Mouse (Mus musculus) heart, embryonic 12.5 days (tissue): ENCODE measurements around the gene Zdhhc4. TPM values are rescaled to one million over a fixed set of nuclear protein-coding genes. Genes with fewer than 3 reads are reported as not detected.

Source experiments
- ATAC-seq: fragments of 200-750 bp; cut with Nextera tagmentation; 2 replicates; pipeline ENCODE4 v1.8.0; 2017; ENCODE audit warnings: moderate TSS enrichment, moderate library complexity; ENCODE audit not compliant: insufficient number of reproducible peaks, low FRiP score
- H3K27ac ChIP-seq: fragments of 300-500 bp; sonication (generic); 2 replicates; pipeline ENCODE4 v1.5.1; 2016; ENCODE audit warnings: mild to moderate bottlenecking, moderate library complexity; ENCODE audit not compliant: poor library complexity, severe bottlenecking
- H3K27me3 ChIP-seq: fragments of 300-500 bp; sonication (generic); replicated peaks from 2 replicates; pipeline ENCODE4 v1.6.1; 2016; ENCODE audit warnings: mild to moderate bottlenecking, moderate library complexity
- H3K36me3 ChIP-seq: fragments of 300-500 bp; sonication (generic); 2 replicates; pipeline ENCODE4 v1.6.1; 2016; ENCODE audit warnings: mild to moderate bottlenecking, moderate library complexity
- H3K4me1 ChIP-seq: fragments of 300-500 bp; sonication (generic); replicated peaks from 2 replicates; pipeline ENCODE4 v1.6.1; 2016; ENCODE audit warnings: mild to moderate bottlenecking
- H3K4me2 ChIP-seq: fragments of 300-500 bp; sonication (generic); 2 replicates; pipeline ENCODE4 v1.6.1; 2016; ENCODE audit warnings: mild to moderate bottlenecking, moderate library complexity
- H3K4me3 ChIP-seq: fragments of 300-500 bp; sonication (generic); 2 replicates; pipeline ENCODE4 v1.5.1; 2016; ENCODE audit warnings: mild to moderate bottlenecking
- H3K9ac ChIP-seq: fragments of 300-500 bp; sonication (generic); 2 replicates; pipeline ENCODE4 v1.6.1; 2016; ENCODE audit warnings: mild to moderate bottlenecking, moderate library complexity
- H3K9me3 ChIP-seq: fragments of 300-500 bp; sonication (generic); replicated peaks from 2 replicates; pipeline ENCODE4 v1.6.1; 2016; ENCODE audit warnings: mild to moderate bottlenecking, moderate library complexity
- WGBS: fragments of 180-500 bp; shearing (Covaris S2); methylation state at CpG from one replicate; pipeline ENCODE4 v1.1.7; 2016; 5-methylcytosine and 5-hydroxymethylcytosine counted together
- polyA plus RNA-seq: library from polyadenylated mRNA; unstranded; fragments of >200 nt; fragmentation: Nextera tagmentation; extraction: Ambion mirVana; gene quantifications from 2 replicates; pipeline ENCODE4 v1.2.1, GENCODE M21; 2016

Zdhhc4 gene
- polyA plus RNA-seq, 1 experiment from 2014 or later = 56.5 TPM

DNA sequence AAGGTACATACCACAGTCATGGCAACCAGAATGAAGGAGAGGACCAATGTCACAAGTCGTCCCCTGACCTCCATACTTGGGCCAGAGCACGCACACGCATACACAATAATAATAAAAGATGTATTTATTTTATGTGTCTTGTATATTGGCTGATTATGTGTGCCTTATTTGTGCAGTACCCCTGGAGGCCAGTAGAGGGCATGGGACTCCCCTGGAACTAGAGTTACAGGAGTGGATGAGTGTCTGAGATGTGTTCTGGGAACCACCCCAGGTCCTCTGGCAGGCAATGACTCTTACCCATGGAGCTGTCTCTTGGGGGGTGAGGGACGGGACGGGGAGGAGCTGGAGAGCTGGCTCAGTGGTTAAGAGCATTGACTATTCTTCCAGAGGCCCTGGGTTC lies 30.9 kb upstream of the Zdhhc4 start:
- no peak overlapping the region for H3K27ac ChIP-seq
- H3K9me3 ChIP-seq = no peaks in the 10 kb centered on the region
- H3K27me3 ChIP-seq = peaks cover 58% of the 10 kb centered on the region
- H3K36me3 ChIP-seq = no peaks in the 10 kb centered on the region
- peaks cover 21% of the 10 kb centered on the region for H3K4me1 ChIP-seq
- no peak overlapping the region for H3K4me3 ChIP-seq
- WGBS = 49% methylated on average over 5 of the region's 5 CpGs
- ATAC-seq = no peak
- no peak overlapping the region for H3K4me2 ChIP-seq
- H3K9ac ChIP-seq = no peak overlapping the region

DNA sequence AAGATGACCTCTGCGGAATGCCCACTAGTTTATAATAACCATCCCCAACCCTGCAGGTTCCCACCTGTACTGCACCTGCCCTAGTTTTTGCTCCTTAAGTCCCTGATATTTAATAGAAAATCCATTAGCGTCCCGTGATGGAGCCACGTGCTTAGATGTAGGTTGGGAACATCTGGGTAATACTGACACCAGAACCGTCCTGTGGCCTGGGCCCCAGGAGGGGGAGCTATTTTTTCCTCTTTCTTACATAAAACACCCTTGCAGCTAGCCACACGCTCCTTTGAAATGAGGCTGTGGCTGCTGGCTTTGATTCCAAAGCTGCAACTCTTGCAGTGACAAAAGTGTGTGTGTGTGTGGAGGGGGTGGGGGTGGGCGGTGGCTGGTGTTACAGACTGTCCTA lies 30.2 kb upstream of the Zdhhc4 start:
- no peaks in the 10 kb centered on the region for H3K36me3 ChIP-seq
- peaks cover 14% of the 10 kb centered on the region for H3K4me1 ChIP-seq
- H3K9ac ChIP-seq = no peak overlapping the region
- 31% methylated on average over 7 of the region's 7 CpGs for WGBS
- no peaks in the 10 kb centered on the region for H3K9me3 ChIP-seq
- H3K4me2 ChIP-seq = no peak overlapping the region
- no peak for ATAC-seq
- no peak overlapping the region for H3K4me3 ChIP-seq
- H3K27ac ChIP-seq = no peak overlapping the region
- H3K27me3 ChIP-seq = peaks cover 55% of the 10 kb centered on the region

DNA sequence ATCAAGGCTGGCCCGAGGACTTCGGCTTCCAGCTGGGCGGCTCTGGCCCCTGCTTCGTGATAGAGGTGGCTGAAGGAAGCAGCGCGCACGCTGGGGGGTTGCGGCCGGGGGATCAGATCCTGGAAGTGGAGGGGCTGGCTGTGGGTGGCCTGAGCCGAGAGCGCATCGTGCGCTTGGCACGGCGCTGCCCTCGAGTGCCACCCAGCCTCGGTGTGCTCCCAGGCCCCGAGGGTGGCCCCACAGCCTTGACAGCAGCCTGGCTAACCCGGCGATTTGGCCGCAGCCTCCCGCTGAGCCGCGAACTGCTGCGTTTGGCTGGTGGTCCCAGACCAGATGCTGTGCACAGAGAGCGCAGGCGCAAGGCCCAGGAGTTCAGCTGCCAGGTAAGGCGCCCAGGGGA lies 28.5 kb upstream of the Zdhhc4 start:
- H3K9me3 ChIP-seq = peaks cover 2% of the 10 kb centered on the region; the same call in 1 of the 2 replicates
- H3K27ac ChIP-seq = no peak overlapping the region
- peak overlapping the region; percentile 62 for H3K4me2 ChIP-seq
- peaks cover 7% of the 10 kb centered on the region for H3K4me1 ChIP-seq
- no peak for ATAC-seq
- H3K9ac ChIP-seq = peak overlapping the region; percentile 60
- H3K27me3 ChIP-seq = peaks cover 59% of the 10 kb centered on the region
- 1% methylated on average over 28 of the region's 28 CpGs for whole genome bisulfite sequencing
- H3K36me3 ChIP-seq = no peaks in the 10 kb centered on the region
- H3K4me3 ChIP-seq = peak overlapping the region; percentile 26

GRCm38 (mm10) chr5:143356686-143357388 lies 27.8 kb upstream of the Zdhhc4 start, which contains the start of gene Grid2ip:
Gene Grid2ip, plus strand, starts transcription at chr5:143357338.
- Histone ChIP-seq H3K36me3 (no peaks in the 10 kb centered on the region), H3K4me2 (peak within 1 kb of the TSS; percentile 62), H3K4me1 (peaks cover 7% of the 10 kb centered on the region), H3K27me3 (peaks cover 59% of the 10 kb centered on the region), H3K4me3 (peak within 1 kb of the TSS; percentile 26), H3K9me3 (peaks cover 4% of the 10 kb centered on the region; the same call in 1 of the 2 replicates), H3K9ac (peak within 1 kb of the TSS; percentile 60), H3K27ac (no peak within 1 kb of the TSS)
- no peak for ATAC-seq
- 13% methylated on average over 17 of the region's 17 CpGs for WGBS

GRCm38 (mm10) chr5:143356017-143356416 lies 27.0 kb upstream of the Zdhhc4 start:
- H3K27ac ChIP-seq = no peak overlapping the region
- ATAC-seq = no peak
- peaks cover 53% of the 10 kb centered on the region for H3K27me3 ChIP-seq
- WGBS = 36% methylated on average over 5 of the region's 5 CpGs
- no peaks in the 10 kb centered on the region for H3K36me3 ChIP-seq
- H3K4me1 ChIP-seq = peaks cover 7% of the 10 kb centered on the region
- peaks cover 4% of the 10 kb centered on the region; the same call in 1 of the 2 replicates for H3K9me3 ChIP-seq
- H3K4me2 ChIP-seq = no peak overlapping the region
- no peak overlapping the region for H3K9ac ChIP-seq
- H3K4me3 ChIP-seq = no peak overlapping the region

GRCm38 (mm10) chr5:143346367-143346766 lies 17.3 kb upstream of the Zdhhc4 start:
- ATAC-seq = no peak

DNA sequence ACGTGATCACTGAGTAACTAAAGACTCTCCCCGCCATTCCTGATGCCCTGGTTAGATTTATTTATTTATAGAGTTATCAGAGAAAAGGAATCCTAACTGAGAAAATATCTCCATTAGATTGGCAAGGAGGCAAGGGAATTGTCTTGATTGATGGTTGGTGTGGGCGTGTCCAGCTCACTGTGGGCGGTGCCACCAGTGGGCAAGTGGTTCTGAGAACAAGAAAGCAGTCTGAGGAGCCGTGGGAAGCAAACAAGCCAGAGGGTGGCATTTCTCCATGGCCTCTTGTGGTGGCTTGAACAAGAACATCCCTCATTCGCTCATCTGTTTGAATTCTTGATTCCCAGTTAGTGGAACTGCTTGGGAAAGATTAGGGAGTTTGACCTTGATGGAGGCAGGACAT lies 10.5 kb upstream of the Zdhhc4 start:
- Histone ChIP-seq H3K9me3 (no peaks in the 10 kb centered on the region; the same call in none of the 2 replicates), H3K27me3 (0 out of 2 replicates have a peak, but pooled peaks cover 4% of the 10 kb centered on the region), H3K4me3 (no peak overlapping the region), H3K9ac (no peak overlapping the region), H3K4me1 (no peaks in the 10 kb centered on the region), H3K4me2 (no peak overlapping the region), H3K27ac (no peak overlapping the region), H3K36me3 (no peaks in the 10 kb centered on the region)
- 46% methylated on average over 6 of the region's 6 CpGs for WGBS
- ATAC-seq = no peak

More at GRCm38 (mm10) chr5:143346367-143346766, 17.3 kb upstream of the Zdhhc4 start:
- H3K4me1 ChIP-seq = no peaks in the 10 kb centered on the region
- no peaks in the 10 kb centered on the region for H3K27me3 ChIP-seq
- peaks cover 13% of the 10 kb centered on the region for H3K9me3 ChIP-seq
- no peak overlapping the region for H3K4me3 ChIP-seq
- H3K4me2 ChIP-seq = no peak overlapping the region
- no peaks in the 10 kb centered on the region for H3K36me3 ChIP-seq
- no peak overlapping the region for H3K27ac ChIP-seq
- WGBS = 75% methylated on average over 8 of the region's 8 CpGs
- no peak overlapping the region for H3K9ac ChIP-seq

- 62% methylated on average over 6 of the region's 6 CpGs for WGBS
- Histone ChIP-seq H3K36me3 (no peaks in the 10 kb centered on the region), H3K9me3 (no peaks in the 10 kb centered on the region), H3K4me3 (no peak overlapping the region), H3K27me3 (0 out of 2 replicates have a peak, but pooled peaks cover 4% of the 10 kb centered on the region), H3K9ac (no peak overlapping the region), H3K4me1 (no peaks in the 10 kb centered on the region), H3K27ac (no peak overlapping the region), H3K4me2 (no peak overlapping the region)
- no peak for ATAC-seq
These were observed 7.5 kb upstream of the Zdhhc4 start for GRCm38 (mm10) chr5:143336559-143336958.

DNA sequence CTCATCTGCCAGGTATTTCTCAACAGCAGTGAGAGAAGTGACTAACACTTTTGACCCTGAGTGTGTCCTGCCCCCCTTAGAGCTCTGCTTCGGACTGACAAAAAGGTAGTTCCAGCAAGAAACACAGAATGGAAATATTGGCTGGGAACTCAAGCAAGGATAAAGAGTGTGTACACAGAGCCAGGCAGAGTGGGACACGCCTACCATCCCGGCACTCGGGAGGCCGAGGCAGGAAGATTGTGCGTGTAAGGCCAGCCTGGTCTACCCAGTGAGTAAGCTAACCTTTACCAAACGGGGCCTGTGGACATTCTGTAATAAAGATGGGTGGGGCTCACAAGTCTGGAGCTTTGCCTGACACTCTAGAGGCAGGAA lies 6.0 kb upstream of the Zdhhc4 start:
- H3K9ac ChIP-seq = no peak overlapping the region
- H3K4me1 ChIP-seq = peaks cover 3% of the 10 kb centered on the region
- H3K4me3 ChIP-seq = no peak overlapping the region
- H3K36me3 ChIP-seq = no peaks in the 10 kb centered on the region
- H3K27me3 ChIP-seq = 0 out of 2 replicates have a peak, but pooled peaks cover 3% of the 10 kb centered on the region
- H3K4me2 ChIP-seq = no peak overlapping the region
- 74% methylated on average over 7 of the region's 7 CpGs for WGBS
- H3K27ac ChIP-seq = no peak overlapping the region
- no peaks in the 10 kb centered on the region for H3K9me3 ChIP-seq
- ATAC-seq = no peak

DNA sequence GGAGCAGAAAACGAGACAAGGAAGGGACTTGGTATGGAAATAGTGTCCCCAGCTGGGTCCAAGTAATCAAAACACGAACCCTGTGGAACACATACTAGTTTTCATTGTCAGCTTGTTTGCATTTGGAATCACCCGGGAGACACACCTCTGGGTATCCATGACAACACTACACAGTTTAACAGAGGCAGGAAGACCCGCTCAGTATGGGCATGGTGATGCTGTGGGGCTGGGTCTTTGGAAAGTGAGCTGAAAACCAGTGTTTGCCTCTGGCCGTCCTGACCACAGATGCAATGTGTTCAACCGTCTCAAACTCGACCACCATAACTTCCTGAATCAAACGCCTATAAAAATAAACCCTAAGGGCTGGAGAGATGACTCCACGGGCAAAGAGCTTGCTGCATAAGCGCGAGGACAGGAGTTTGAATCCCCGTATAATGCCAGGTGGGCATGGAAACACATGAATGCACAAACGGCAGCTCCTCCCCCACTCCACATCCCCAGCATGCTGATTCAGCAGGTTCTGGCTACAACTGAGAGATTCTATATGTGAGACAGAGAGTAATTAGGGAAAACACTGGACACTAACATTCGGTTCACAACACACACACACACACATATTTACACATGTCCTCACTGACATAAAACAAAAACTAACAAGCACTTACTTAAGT lies 5.5 kb upstream of the Zdhhc4 start:
- Histone ChIP-seq H3K4me3 (no peak overlapping the region), H3K9ac (no peak overlapping the region), H3K27me3 (no peaks in the 10 kb centered on the region), H3K27ac (no peak overlapping the region), H3K9me3 (no peaks in the 10 kb centered on the region), H3K36me3 (no peaks in the 10 kb centered on the region), H3K4me2 (no peak overlapping the region), H3K4me1 (peaks cover 8% of the 10 kb centered on the region)
- 70% methylated on average over 14 of the region's 14 CpGs for WGBS
- ATAC-seq = no peak

DNA sequence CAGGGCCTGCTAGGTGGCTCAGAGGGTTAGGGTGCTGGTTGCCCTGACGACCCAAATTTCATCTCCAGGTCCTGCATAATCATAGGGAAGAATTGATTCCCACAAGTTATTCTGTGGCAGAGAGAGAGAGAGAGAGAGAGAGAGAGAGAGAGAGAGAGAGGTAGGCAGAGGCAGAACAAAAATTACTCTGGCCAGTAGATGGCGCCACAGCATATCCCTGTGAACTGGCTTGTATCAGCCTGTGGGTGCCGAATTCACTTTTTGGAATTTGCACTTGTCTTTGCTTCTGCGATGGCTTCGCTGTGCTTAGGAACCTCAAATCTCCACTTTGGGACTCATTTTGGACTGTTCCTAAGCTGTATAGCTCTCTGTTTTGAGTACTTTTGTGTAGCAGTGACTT lies 4.8 kb upstream of the Zdhhc4 start:
- H3K4me2 ChIP-seq = peak overlapping the region; percentile 34
- no peak for ATAC-seq
- peaks cover 9% of the 10 kb centered on the region for H3K4me1 ChIP-seq
- no peak overlapping the region for H3K9ac ChIP-seq
- H3K36me3 ChIP-seq = no peaks in the 10 kb centered on the region
- H3K4me3 ChIP-seq = no peak overlapping the region
- H3K9me3 ChIP-seq = no peaks in the 10 kb centered on the region
- no peak overlapping the region for H3K27ac ChIP-seq
- no peaks in the 10 kb centered on the region for H3K27me3 ChIP-seq
- 10% methylated on average over 5 of the region's 5 CpGs for WGBS
